Mouse (Mus musculus) CH12.LX (cell line): ENCODE results near the gene Exosc7. TPM values are rescaled to one million over a fixed set of nuclear protein-coding genes. Genes with fewer than 3 reads are reported as not detected.

Experiments used
- DNase-seq: peaks from one replicate; pipeline ENCODE4 v3.0.0-alpha.2; 2013; ENCODE audit errors: extremely low read depth
- H3K27ac ChIP-seq: 2 replicates; pipeline ENCODE4 v1.5.1; 2012; ENCODE audit warnings: low read depth, mild to moderate bottlenecking, control low read depth, moderate library complexity; ENCODE audit not compliant: insufficient read depth
- H3K27me3 ChIP-seq: replicated peaks from 2 replicates; pipeline ENCODE3; 2012; ENCODE audit warnings: inconsistent platforms
- H3K36me3 ChIP-seq, 2 experiments: replicated peaks in 1 of 2; 2 replicates each; pipeline versions ENCODE3 to v1.6.1; 2012; ENCODE audit warnings: inconsistent platforms in 1 of 2, low read length in 1 of 2, mild to moderate bottlenecking in 1 of 2, mixed read lengths in 1 of 2, moderate library complexity in 1 of 2; ENCODE audit not compliant: control insufficient read depth in 1 of 2, insufficient read depth in 1 of 2
- H3K4me1 ChIP-seq, 2 experiments: 2 replicates each; pipeline ENCODE4 v1.6.1; 2012; ENCODE audit warnings: inconsistent platforms in 1 of 2, moderate library complexity in 1 of 2; ENCODE audit not compliant: insufficient read depth in 2 of 2, control insufficient read depth in 1 of 2
- H3K4me2 ChIP-seq: 2 replicates; pipeline ENCODE4 v1.6.1; 2012; ENCODE audit warnings: low read depth, mild to moderate bottlenecking, control low read depth; ENCODE audit not compliant: poor library complexity, insufficient read depth, severe bottlenecking
- H3K4me3 ChIP-seq, 3 experiments: fragments of 150-350 bp in 1 of 3; sonication (generic) in 1 of 3; replicated peaks in 1 of 3; 2 replicates each; pipeline versions ENCODE3 to v1.5.1; 2011 to 2012; ENCODE audit warnings: low read depth in 2 of 3, low read length in 2 of 3, mild to moderate bottlenecking in 2 of 3, moderate library complexity in 2 of 3, control low read depth in 1 of 3, improper control_type of control experiment in 1 of 3, inconsistent platforms in 1 of 3, mixed read lengths in 1 of 3; ENCODE audit not compliant: poor library complexity in 1 of 3
- H3K79me2 ChIP-seq: replicated peaks from 2 replicates; pipeline ENCODE4 v1.6.1; 2012; ENCODE audit warnings: mild to moderate bottlenecking, moderate library complexity; ENCODE audit not compliant: control insufficient read depth, poor library complexity, insufficient read depth, severe bottlenecking; ENCODE audit errors: extremely low read depth
- H3K9ac ChIP-seq: 2 replicates; pipeline ENCODE4 v1.6.1; 2012; ENCODE audit warnings: low read depth, mild to moderate bottlenecking, control low read depth, moderate library complexity; ENCODE audit not compliant: insufficient read depth
- H3K9me3 ChIP-seq: replicated peaks from 2 replicates; pipeline ENCODE3; 2012; ENCODE audit warnings: low read length, inconsistent platforms, mixed read lengths
- BHLHE40 ChIP-seq: IDR thresholded peaks from 2 replicates; pipeline ENCODE4 v1.6.1; 2011; ENCODE audit warnings: mild to moderate bottlenecking, low read depth, low read length, improper control_type of control experiment
- CHD1 ChIP-seq: IDR thresholded peaks from 2 replicates; pipeline ENCODE4 v1.6.1; 2012; ENCODE audit warnings: low read depth, low read length, improper control_type of control experiment, inconsistent platforms
- CHD2 ChIP-seq: IDR thresholded peaks from 2 replicates; pipeline ENCODE4 v1.6.1; 2011; ENCODE audit warnings: low read length, improper control_type of control experiment
- CTCF ChIP-seq, 2 experiments: IDR thresholded peaks in 1 of 2; conservative IDR thresholded peaks in 1 of 2; 2 replicates each; pipeline ENCODE4 v1.5.1; 2011 to 2012; ENCODE audit warnings: low read depth in 2 of 2, low read length in 2 of 2, improper control_type of control experiment in 1 of 2, inconsistent platforms in 1 of 2, mild to moderate bottlenecking in 1 of 2, moderate library complexity in 1 of 2
- E2F4 ChIP-seq: IDR thresholded peaks from 2 replicates; pipeline ENCODE4 v1.6.1; 2011; ENCODE audit warnings: low read depth, low read length, improper control_type of control experiment; ENCODE audit not compliant: insufficient replicate concordance
- ELF1 ChIP-seq: IDR thresholded peaks from 2 replicates; pipeline ENCODE4 v1.6.1; 2014; ENCODE audit warnings: low read depth, mild to moderate bottlenecking, inconsistent platforms, low read length, improper control_type of control experiment
- EP300 ChIP-seq: IDR thresholded peaks from 2 replicates; pipeline ENCODE4 v1.6.1; 2011; ENCODE audit warnings: low read length, improper control_type of control experiment
- ETS1 ChIP-seq: conservative IDR thresholded peaks from 2 replicates; pipeline ENCODE4 v1.6.1; 2012; ENCODE audit warnings: low read depth, mild to moderate bottlenecking, inconsistent platforms, low read length, improper control_type of control experiment, moderate library complexity
- GABPA ChIP-seq: IDR thresholded peaks from 2 replicates; pipeline ENCODE4 v1.6.1; 2012; ENCODE audit warnings: low read depth, low read length, improper control_type of control experiment, inconsistent platforms; ENCODE audit not compliant: insufficient replicate concordance
- HCFC1 ChIP-seq: IDR thresholded peaks from 2 replicates; pipeline ENCODE4 v1.6.1; 2012; ENCODE audit warnings: low read depth, mild to moderate bottlenecking, inconsistent platforms, low read length, improper control_type of control experiment
- IRF4 ChIP-seq: IDR thresholded peaks from 2 replicates; pipeline ENCODE4 v1.6.1; 2014; ENCODE audit warnings: low read depth, mild to moderate bottlenecking, inconsistent platforms, low read length, improper control_type of control experiment
- JUN ChIP-seq: IDR thresholded peaks from 2 replicates; pipeline ENCODE4 v1.6.1; 2011; ENCODE audit warnings: low read depth, mild to moderate bottlenecking, low read length, improper control_type of control experiment, moderate library complexity; ENCODE audit not compliant: insufficient read depth
- JUND ChIP-seq: conservative IDR thresholded peaks from 2 replicates; pipeline ENCODE4 v1.6.1; 2011; ENCODE audit warnings: low read depth, low read length, improper control_type of control experiment
- KAT2A ChIP-seq: IDR thresholded peaks from 2 replicates; pipeline ENCODE4 v1.6.1; 2012; ENCODE audit warnings: low read length, improper control_type of control experiment, inconsistent platforms; ENCODE audit not compliant: insufficient replicate concordance
- MAFK ChIP-seq: IDR thresholded peaks from 2 replicates; pipeline ENCODE4 v1.6.1; 2011; ENCODE audit warnings: low read length, improper control_type of control experiment; ENCODE audit not compliant: insufficient replicate concordance
- MAX ChIP-seq: IDR thresholded peaks from 2 replicates; pipeline ENCODE4 v1.6.1; 2011; ENCODE audit warnings: low read length, improper control_type of control experiment
- MAZ ChIP-seq: IDR thresholded peaks from 2 replicates; pipeline ENCODE4 v1.6.1; 2012; ENCODE audit warnings: low read depth, mild to moderate bottlenecking, inconsistent platforms, low read length, improper control_type of control experiment, moderate library complexity
- MEF2A ChIP-seq: IDR thresholded peaks from 2 replicates; pipeline ENCODE4 v1.6.1; 2014; ENCODE audit warnings: low read depth, mild to moderate bottlenecking, inconsistent platforms, low read length, improper control_type of control experiment, borderline replicate concordance
- MXI1 ChIP-seq: IDR thresholded peaks from 2 replicates; pipeline ENCODE4 v1.6.1; 2011; ENCODE audit warnings: mild to moderate bottlenecking, low read depth, low read length, improper control_type of control experiment
- MYC ChIP-seq: IDR thresholded peaks from 2 replicates; pipeline ENCODE4 v1.6.1; 2011; ENCODE audit warnings: low read depth, mild to moderate bottlenecking, improper control_type of control experiment, low read length
- NELFE ChIP-seq: IDR thresholded peaks from 2 replicates; pipeline ENCODE4 v1.6.1; 2011; ENCODE audit warnings: low read depth, low read length, improper control_type of control experiment
- NRF1 ChIP-seq: IDR thresholded peaks from 2 replicates; pipeline ENCODE4 v1.6.1; 2014; ENCODE audit warnings: low read depth, mild to moderate bottlenecking, inconsistent platforms, low read length, improper control_type of control experiment, moderate library complexity
- PAX5 ChIP-seq: IDR thresholded peaks from 2 replicates; pipeline ENCODE4 v1.6.1; 2012; ENCODE audit warnings: low read length, inconsistent platforms, mixed read lengths
- POLR2A ChIP-seq: IDR thresholded peaks from 2 replicates; pipeline ENCODE4 v1.6.1; 2011; ENCODE audit warnings: low read depth, mild to moderate bottlenecking, improper control_type of control experiment, low read length
- POLR2AphosphoS2 ChIP-seq: IDR thresholded peaks from 2 replicates; pipeline ENCODE4 v1.6.1; 2011; ENCODE audit warnings: low read depth, low read length, improper control_type of control experiment
- RAD21 ChIP-seq: IDR thresholded peaks from 2 replicates; pipeline ENCODE4 v1.6.1; 2011; ENCODE audit warnings: low read depth, mild to moderate bottlenecking, low read length, improper control_type of control experiment, moderate library complexity
- RCOR1 ChIP-seq: conservative IDR thresholded peaks from 2 replicates; pipeline ENCODE4 v1.6.1; 2012; ENCODE audit warnings: low read depth, mild to moderate bottlenecking, inconsistent platforms, low read length, improper control_type of control experiment
- SIN3A ChIP-seq: IDR thresholded peaks from 2 replicates; pipeline ENCODE4 v1.6.1; 2012; ENCODE audit warnings: low read length, improper control_type of control experiment, inconsistent platforms
- SMC3 ChIP-seq: IDR thresholded peaks from 2 replicates; pipeline ENCODE4 v1.6.1; 2011; ENCODE audit warnings: low read depth, low read length, improper control_type of control experiment
- TBP ChIP-seq: conservative IDR thresholded peaks from 2 replicates; pipeline ENCODE4 v1.6.1; 2011; ENCODE audit warnings: low read depth, low read length, improper control_type of control experiment
- TCF12 ChIP-seq: IDR thresholded peaks from 2 replicates; pipeline ENCODE4 v1.6.1; 2014; ENCODE audit warnings: low read depth, mild to moderate bottlenecking, inconsistent platforms, low read length, improper control_type of control experiment
- UBTF ChIP-seq: IDR thresholded peaks from 2 replicates; pipeline ENCODE4 v1.6.1; 2012; ENCODE audit warnings: low read depth, mild to moderate bottlenecking, inconsistent platforms, low read length, improper control_type of control experiment, moderate library complexity
- USF1 ChIP-seq: IDR thresholded peaks from 2 replicates; pipeline ENCODE4 v1.6.1; 2014; ENCODE audit warnings: low read depth, mild to moderate bottlenecking, inconsistent platforms, low read length, improper control_type of control experiment
- USF2 ChIP-seq: conservative IDR thresholded peaks from 2 replicates; pipeline ENCODE4 v1.6.1; 2011; ENCODE audit warnings: low read depth, low read length, improper control_type of control experiment
- ZC3H11A ChIP-seq: IDR thresholded peaks from 2 replicates; pipeline ENCODE4 v1.6.1; 2012; ENCODE audit warnings: low read depth, mild to moderate bottlenecking, inconsistent platforms, low read length, improper control_type of control experiment
- ZKSCAN1 ChIP-seq: IDR thresholded peaks from 2 replicates; pipeline ENCODE4 v1.6.1; 2012; ENCODE audit warnings: low read depth, inconsistent platforms, low read length, improper control_type of control experiment, borderline replicate concordance
- ZMIZ1 ChIP-seq: IDR thresholded peaks from 2 replicates; pipeline ENCODE4 v1.6.1; 2012; ENCODE audit warnings: low read depth, mild to moderate bottlenecking, inconsistent platforms, low read length, improper control_type of control experiment
- ZNF384 ChIP-seq: IDR thresholded peaks from 2 replicates; pipeline ENCODE4 v1.6.1; 2012; ENCODE audit warnings: low read depth, low read length, improper control_type of control experiment, inconsistent platforms
- dilution Hi-C: fragments of 300-500 bp; cut with MboI; formaldehyde crosslinking; loops from 2 replicates; pipeline ENCODE4 v1.14.3; 2020; ENCODE audit warnings: low sequenced_read_pairs; ENCODE audit not compliant: extremely low pct_unique_long_range_greater_than_20kb, extremely low pct_ligation_motif_present
- in situ Hi-C: fragments of 300-500 bp; cut with MboI; formaldehyde crosslinking; loops from 3 replicates; pipeline ENCODE4 v1.14.3; 2019; ENCODE audit warnings: low sequenced_read_pairs, low pct_ligation_motif_present, low pct_unique_long_range_greater_than_20kb, mixed read lengths
- polyA plus RNA-seq: library from polyadenylated mRNA; unstranded; fragments of >175 nt; gene quantifications from 2 replicates; pipeline ENCODE4 v1.2.1, GENCODE M21; 2012; ENCODE audit warnings: low read depth; ENCODE audit not compliant: insufficient read length
- total RNA-seq, 2 experiments: library from RNA; depleted of rRNA; stranded (reverse); fragments of 300-350 nt in 1 of 2; fragments of >200 nt in 1 of 2; gene quantifications; 2 replicates each; pipeline ENCODE4 v1.2.3; 2012 to 2014

The Exosc7 gene
- 135 and 154 TPM in 2 replicates for total RNA-seq (2012; rRNA removed)
- total RNA-seq (2014; rRNA removed) = 139 and 144 TPM in 2 replicates
- 143 and 184 TPM in 2 replicates for polyA plus RNA-seq

DNA sequence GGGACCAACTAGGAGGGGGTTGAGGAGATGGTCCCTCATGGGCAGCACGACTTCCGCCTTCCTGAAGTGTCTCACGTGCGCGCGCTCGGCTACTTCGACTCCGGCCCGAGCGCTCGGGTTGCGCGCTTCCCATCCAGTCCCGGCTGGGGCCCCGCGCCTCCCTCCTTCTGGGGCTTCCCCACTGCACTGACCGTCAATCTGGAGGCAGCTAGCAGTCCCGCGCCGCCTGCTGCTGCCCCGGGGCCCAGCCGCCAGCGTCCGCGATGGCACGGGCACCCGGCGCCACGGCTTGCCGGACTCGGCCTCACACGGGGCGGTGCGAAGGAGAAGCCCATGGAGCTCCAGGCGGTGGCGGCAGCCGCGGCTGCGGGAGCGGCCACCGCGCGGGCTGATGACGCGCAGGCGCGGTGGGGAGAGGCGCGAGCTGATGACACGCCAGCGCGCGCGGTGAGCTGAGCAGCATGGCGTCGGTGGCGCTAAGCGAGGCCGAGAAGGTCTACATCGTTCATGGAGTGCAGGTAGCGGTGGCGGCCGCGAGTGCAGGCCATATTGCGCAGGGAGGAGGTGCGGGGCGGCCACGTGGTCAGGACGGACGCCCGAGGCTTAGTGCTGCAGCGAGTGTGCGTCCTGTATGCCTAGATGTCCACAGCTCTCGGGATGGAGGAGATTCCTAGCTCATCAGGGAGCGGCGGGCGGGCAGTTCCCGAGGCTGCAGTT, at the start of gene Exosc7, which contains the start of gene Zdhhc3:
Gene Exosc7 (plus strand): TSS at position 411 of the 717 bp plus-strand sequence.
Gene Zdhhc3 (minus strand): TSS at position 401 of the 717 bp plus-strand sequence.
- peak within 1 kb of the TSS; percentile 90 for H3K4me2 ChIP-seq
- in situ Hi-C loops = no loop called here
- H3K9ac ChIP-seq = peak within 1 kb of the TSS; percentile 87
- peaks cover 54% of the 10 kb centered on the region for H3K79me2 ChIP-seq
- H3K9me3 ChIP-seq = no peaks in the 10 kb centered on the region
- peak; percentile 88 for TF ChIP-seq ELF1
- 0 out of 2 replicates have a peak, but pooled peaks have one; percentile 4 for TF ChIP-seq ETS1
- peak; percentile 84 for TF ChIP-seq HCFC1
- TF ChIP-seq SMC3 = no peak
- no peak for TF ChIP-seq USF2
- no peak for TF ChIP-seq CTCF (conservative IDR thresholded peaks at IDR 0.05 in 1 of 2, IDR thresholded peaks at IDR 0.05 in 1 of 2; ENCODE audit: low read depth in 2 of 2, low read length in 2 of 2)
- no peak for TF ChIP-seq E2F4
- peak; percentile 90 for TF ChIP-seq MXI1
- peak; percentile 97 for TF ChIP-seq SIN3A
- TF ChIP-seq PAX5 = no peak
- TF ChIP-seq RCOR1 = no peak
- peak; percentile 91 for TF ChIP-seq TCF12
- 0 out of 2 replicates have a peak, but pooled peaks have one; percentile 64 for TF ChIP-seq KAT2A
- no peak; the same call in 1 of the 2 replicates for TF ChIP-seq ZKSCAN1
- 0 out of 2 replicates have a peak, but pooled peaks have one; percentile 26 for TF ChIP-seq MAZ
- peak; percentile 87 for TF ChIP-seq UBTF
- no peak for TF ChIP-seq EP300
- peak; percentile 77; the same call in 1 of the 2 replicates for TF ChIP-seq ZMIZ1
- no peak for TF ChIP-seq JUN
- TF ChIP-seq POLR2AphosphoS2 = 0 out of 2 replicates have a peak, but pooled peaks have one; percentile 57
- peak; percentile 94 for TF ChIP-seq BHLHE40
- TF ChIP-seq CHD1 = no peak; the same call in 1 of the 2 replicates
- peak; percentile 97 for TF ChIP-seq NELFE
- TF ChIP-seq USF1 = no peak; the same call in 1 of the 2 replicates
- TF ChIP-seq JUND = no peak
- peak; percentile 57 for TF ChIP-seq MYC
- TF ChIP-seq IRF4 = peak; percentile 53; the same call in 1 of the 2 replicates
- TF ChIP-seq ZNF384 = no peak
- peak; percentile 82 for TF ChIP-seq NRF1
- no peak for TF ChIP-seq MAFK
- no peak for TF ChIP-seq TBP
- no peak for TF ChIP-seq ZC3H11A
- no peak for TF ChIP-seq RAD21
- TF ChIP-seq POLR2A = peak; percentile 91
- peak; percentile 46; the same call in 1 of the 2 replicates for TF ChIP-seq MEF2A
- TF ChIP-seq MAX = no peak; the same call in 1 of the 2 replicates
- no peak; the same call in 1 of the 2 replicates for TF ChIP-seq GABPA
- no peak for TF ChIP-seq CHD2
- TF ChIP-seq, all 38 proteins: peak for 18
- DNase-seq = peak; percentile 83
- dilution Hi-C loops = no loop called here
- Histone ChIP-seq H3K27ac (peak within 1 kb of the TSS; percentile 85), H3K4me1 (peaks cover 0 to 48% of the 10 kb centered on the region in 2 experiments; a peak in 2 of 4 replicates), H3K4me3 (peak within 1 kb of the TSS; percentile 91 to 98 (median 93)), H3K36me3 (peaks cover 9 to 57% of the 10 kb centered on the region in 2 experiments), H3K27me3 (no peaks in the 10 kb centered on the region)
